Mouse (Mus musculus) ES-CJ7 (cell line): ENCODE measurements around the gene Srbd1.

Experiments used
- DNase-seq: peaks from one replicate; pipeline ENCODE4 v3.0.0; 2011; ENCODE audit warnings: low read depth, low spot score

Srbd1 gene

GRCm38 (mm10) chr17:86035146-86035545 is 109.8 kb downstream of the Srbd1 start:
- peak; percentile 65 for DNase-seq

- no peak for DNase-seq
These were observed 110.3 kb downstream of the Srbd1 start for GRCm38 (mm10) chr17:86034641-86035040.

- no peak for DNase-seq
These were observed 112.8 kb downstream of the Srbd1 start for GRCm38 (mm10) chr17:86032113-86032714.

GRCm38 (mm10) chr17:86030016-86030415 is 115.0 kb downstream of the Srbd1 start:
- no peak for DNase-seq

- DNase-seq = no peak
These were observed 115.8 kb downstream of the Srbd1 start for GRCm38 (mm10) chr17:86029175-86029574.

- DNase-seq = no peak
These were observed 117.3 kb downstream of the Srbd1 start for GRCm38 (mm10) chr17:86027577-86028199.

GRCm38 (mm10) chr17:86024589-86024988 is 120.4 kb downstream of the Srbd1 start:
- no peak for DNase-seq

GRCm38 (mm10) chr17:86022366-86022765 is 122.6 kb downstream of the Srbd1 start:
- DNase-seq = no peak

GRCm38 (mm10) chr17:86021815-86022214 is 123.2 kb downstream of the Srbd1 start:
- DNase-seq = no peak

GRCm38 (mm10) chr17:86021231-86021630 is 123.7 kb downstream of the Srbd1 start:
- DNase-seq = no peak

- DNase-seq = no peak
These were observed 125.2 kb downstream of the Srbd1 start for GRCm38 (mm10) chr17:86019793-86020192.

GRCm38 (mm10) chr17:86014246-86014645 is 130.7 kb downstream of the Srbd1 start:
- DNase-seq = no peak

- DNase-seq = no peak
These were observed 132.4 kb downstream of the Srbd1 start for GRCm38 (mm10) chr17:86012576-86012975.

- no peak for DNase-seq
These were observed 133.1 kb downstream of the Srbd1 start for GRCm38 (mm10) chr17:86011849-86012248.

- DNase-seq = no peak
These were observed 136.6 kb downstream of the Srbd1 start for GRCm38 (mm10) chr17:86008401-86008800.

- DNase-seq = no peak
These were observed 142.9 kb downstream of the Srbd1 start for GRCm38 (mm10) chr17:86002113-86002512.

- DNase-seq = no peak
These were observed 143.3 kb downstream of the Srbd1 start for GRCm38 (mm10) chr17:86001667-86002066.

- DNase-seq = no peak
These were observed 149.2 kb downstream of the Srbd1 start for GRCm38 (mm10) chr17:85995727-85996126.

GRCm38 (mm10) chr17:85995086-85995485 is 149.9 kb downstream of the Srbd1 start:
- no peak for DNase-seq

- DNase-seq = no peak
These were observed 155.8 kb downstream of the Srbd1 start for GRCm38 (mm10) chr17:85989058-85989769.

- no peak for DNase-seq
These were observed 157.4 kb downstream of the Srbd1 start for GRCm38 (mm10) chr17:85987531-85987930.

- DNase-seq = no peak
These were observed 158.4 kb downstream of the Srbd1 start for GRCm38 (mm10) chr17:85986624-85987023.

- no peak for DNase-seq
These were observed 158.8 kb downstream of the Srbd1 start for GRCm38 (mm10) chr17:85986181-85986580.
